Mouse (Mus musculus): Measurements from ENCODE around the gene Rnf216.
A peak's percentile ranks its signal among the peaks of the same experiment; 100 is the strongest.

The Rnf216 gene

GRCm38 (mm10) chr5:143053132-143053972 is 59.4 kb downstream of the Rnf216 start:
- peak; percentile 50 to 73 for DNase-seq (ENCODE audit: low spot score in 2 of 2)

GRCm38 (mm10) chr5:143052677-143053076 is 60.1 kb downstream of the Rnf216 start:
- DNase-seq (ENCODE audit: low spot score in 2 of 2): no peak

GRCm38 (mm10) chr5:143051851-143052250 is 60.9 kb downstream of the Rnf216 start:
- DNase-seq (ENCODE audit: low spot score in 2 of 2): no peak

GRCm38 (mm10) chr5:143050273-143050672 is 62.5 kb downstream of the Rnf216 start:
- DNase-seq (ENCODE audit: low spot score in 2 of 2): no peak

- no peak for DNase-seq (ENCODE audit: low spot score in 2 of 2)
Measured at GRCm38 (mm10) chr5:143049746-143050145, 63.0 kb downstream of the Rnf216 start.

- DNase-seq (ENCODE audit: low spot score in 2 of 2): no peak
Measured at GRCm38 (mm10) chr5:143049013-143049385, 63.8 kb downstream of the Rnf216 start.

- no peak for DNase-seq (ENCODE audit: low spot score in 2 of 2)
Measured at GRCm38 (mm10) chr5:143048232-143049012, 64.4 kb downstream of the Rnf216 start.

- no peak for DNase-seq (ENCODE audit: low spot score in 2 of 2)
Measured at GRCm38 (mm10) chr5:143047586-143047985, 65.2 kb downstream of the Rnf216 start.

- no peak for DNase-seq (ENCODE audit: low spot score in 2 of 2)
Measured at GRCm38 (mm10) chr5:143043902-143044301, 68.9 kb downstream of the Rnf216 start.

GRCm38 (mm10) chr5:143043285-143043684 is 69.5 kb downstream of the Rnf216 start:
- DNase-seq (ENCODE audit: low spot score in 2 of 2): no peak

GRCm38 (mm10) chr5:143038794-143039193 is 74.0 kb downstream of the Rnf216 start:
- no peak for DNase-seq (ENCODE audit: low spot score in 2 of 2)

GRCm38 (mm10) chr5:143037201-143037600 is 75.6 kb downstream of the Rnf216 start:
- DNase-seq (ENCODE audit: low spot score in 2 of 2): peak in 1 of 2 experiments; percentile 70

GRCm38 (mm10) chr5:143036052-143036451 is 76.7 kb downstream of the Rnf216 start:
- no peak for DNase-seq (ENCODE audit: low spot score in 2 of 2)

- no peak for DNase-seq (ENCODE audit: low spot score in 2 of 2)
Measured at GRCm38 (mm10) chr5:143035271-143035670, 77.5 kb downstream of the Rnf216 start.

GRCm38 (mm10) chr5:143034108-143034507 is 78.7 kb downstream of the Rnf216 start:
- DNase-seq (ENCODE audit: low spot score in 2 of 2): no peak

- no peak for DNase-seq (ENCODE audit: low spot score in 2 of 2)
Measured at GRCm38 (mm10) chr5:143033277-143033676, 79.5 kb downstream of the Rnf216 start.

- no peak for DNase-seq (ENCODE audit: low spot score in 2 of 2)
Measured at GRCm38 (mm10) chr5:143032639-143033146, 80.1 kb downstream of the Rnf216 start.

- DNase-seq (ENCODE audit: low spot score in 2 of 2): no peak
Measured at GRCm38 (mm10) chr5:143031681-143032080, 81.1 kb downstream of the Rnf216 start.

GRCm38 (mm10) chr5:143031193-143031592 is 81.6 kb downstream of the Rnf216 start:
- no peak for DNase-seq (ENCODE audit: low spot score in 2 of 2)

- DNase-seq (ENCODE audit: low spot score in 2 of 2): no peak
Measured at GRCm38 (mm10) chr5:143023887-143024286, 88.9 kb downstream of the Rnf216 start.

- DNase-seq (ENCODE audit: low spot score in 2 of 2): no peak
Measured at GRCm38 (mm10) chr5:143022956-143023355, 89.8 kb downstream of the Rnf216 start.

- no peak for DNase-seq (ENCODE audit: low spot score in 2 of 2)
Measured at GRCm38 (mm10) chr5:143017401-143017800, 95.4 kb downstream of the Rnf216 start.

GRCm38 (mm10) chr5:143009383-143009782 is 103.4 kb downstream of the Rnf216 start:
- no peak for DNase-seq (ENCODE audit: low spot score in 2 of 2)

Measured in frontal cortex, postnatal 36 days (tissue).